Mouse (Mus musculus): Measurements from ENCODE around the gene Pcare. TPM values are rescaled to one million over a fixed set of nuclear protein-coding genes. Genes with fewer than 3 reads are reported as not detected.

The Pcare gene
- total RNA-seq (2012; rRNA removed) (not detected in 2 replicates), total RNA-seq (2014; rRNA removed) (not detected in 2 replicates), polyA plus RNA-seq (2012; ENCODE audit: insufficient read length, low read depth) (not detected in 2 replicates)

DNA sequence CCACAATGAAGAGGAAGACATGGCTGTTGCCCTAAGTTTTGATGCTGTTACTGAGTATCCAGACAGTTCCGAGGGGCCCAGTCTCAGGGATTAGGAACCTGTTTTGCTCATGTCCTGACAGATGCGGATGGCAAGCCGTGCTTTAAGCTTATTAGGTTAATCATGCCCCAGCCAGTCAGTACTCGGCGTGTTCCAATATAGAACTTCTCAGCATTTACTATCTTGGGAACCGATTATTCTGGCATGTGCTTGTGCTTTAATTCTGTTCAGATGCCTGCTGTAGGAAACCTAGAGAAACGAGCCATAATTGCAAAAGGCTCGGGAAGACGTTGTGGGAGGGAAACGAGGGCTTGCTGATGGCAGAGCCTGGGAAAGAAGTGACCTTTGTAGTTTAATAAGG, at the start of gene Pcare:
TSS of gene Pcare (minus strand) at position 64 of the 400 bp plus-strand sequence.
- Histone ChIP-seq H3K4me1 (ENCODE audit: control insufficient read depth in 1 of 2, insufficient read depth in 2 of 2) (no peaks in the 10 kb centered on the region), H3K27me3 (replicated peaks) (peaks cover 16% of the 10 kb centered on the region), H3K79me2 (replicated peaks; ENCODE audit: control insufficient read depth, extremely low read depth, insufficient read depth, poor library complexity, severe bottlenecking) (no peaks in the 10 kb centered on the region), H3K36me3 (replicated peaks in 1 of 2; ENCODE audit: control insufficient read depth in 1 of 2, insufficient read depth in 1 of 2, low read length in 1 of 2) (no peaks in the 10 kb centered on the region), H3K4me3 (replicated peaks in 1 of 3; ENCODE audit: low read depth in 2 of 3, low read length in 2 of 3, poor library complexity in 1 of 3) (no peak within 1 kb of the TSS), H3K9ac (ENCODE audit: insufficient read depth, low read depth) (no peak within 1 kb of the TSS), H3K9me3 (replicated peaks; ENCODE audit: low read length) (no peaks in the 10 kb centered on the region), H3K4me2 (ENCODE audit: insufficient read depth, low read depth, poor library complexity, severe bottlenecking) (no peak within 1 kb of the TSS), H3K27ac (ENCODE audit: insufficient read depth, low read depth) (no peak within 1 kb of the TSS)
- dilution Hi-C loops (cut with MboI; ENCODE audit: extremely low pct_ligation_motif_present, extremely low pct_unique_long_range_greater_than_20kb, low sequenced_read_pairs), result no loop called here
- in situ Hi-C loops (cut with MboI; ENCODE audit: low pct_ligation_motif_present, low pct_unique_long_range_greater_than_20kb, low sequenced_read_pairs), result no loop called here
- no peak for DNase-seq (ENCODE audit: extremely low read depth)
- TF ChIP-seq POLR2AphosphoS2 (IDR thresholded peaks at IDR 0.05; ENCODE audit: low read depth, low read length) (no peak), TCF12 (IDR thresholded peaks at IDR 0.05; ENCODE audit: low read depth, low read length) (no peak), RCOR1 (conservative IDR thresholded peaks at IDR 0.05; ENCODE audit: low read depth, low read length) (no peak), MEF2A (IDR thresholded peaks at IDR 0.05; ENCODE audit: borderline replicate concordance, low read depth, low read length) (no peak), PAX5 (IDR thresholded peaks at IDR 0.05; ENCODE audit: low read length) (no peak), TBP (conservative IDR thresholded peaks at IDR 0.05; ENCODE audit: low read depth, low read length) (no peak), MAFK (IDR thresholded peaks at IDR 0.05; ENCODE audit: insufficient replicate concordance, low read length) (no peak), CTCF (conservative IDR thresholded peaks at IDR 0.05 in 1 of 2, IDR thresholded peaks at IDR 0.05 in 1 of 2; ENCODE audit: low read depth in 2 of 2, low read length in 2 of 2) (no peak)

DNA sequence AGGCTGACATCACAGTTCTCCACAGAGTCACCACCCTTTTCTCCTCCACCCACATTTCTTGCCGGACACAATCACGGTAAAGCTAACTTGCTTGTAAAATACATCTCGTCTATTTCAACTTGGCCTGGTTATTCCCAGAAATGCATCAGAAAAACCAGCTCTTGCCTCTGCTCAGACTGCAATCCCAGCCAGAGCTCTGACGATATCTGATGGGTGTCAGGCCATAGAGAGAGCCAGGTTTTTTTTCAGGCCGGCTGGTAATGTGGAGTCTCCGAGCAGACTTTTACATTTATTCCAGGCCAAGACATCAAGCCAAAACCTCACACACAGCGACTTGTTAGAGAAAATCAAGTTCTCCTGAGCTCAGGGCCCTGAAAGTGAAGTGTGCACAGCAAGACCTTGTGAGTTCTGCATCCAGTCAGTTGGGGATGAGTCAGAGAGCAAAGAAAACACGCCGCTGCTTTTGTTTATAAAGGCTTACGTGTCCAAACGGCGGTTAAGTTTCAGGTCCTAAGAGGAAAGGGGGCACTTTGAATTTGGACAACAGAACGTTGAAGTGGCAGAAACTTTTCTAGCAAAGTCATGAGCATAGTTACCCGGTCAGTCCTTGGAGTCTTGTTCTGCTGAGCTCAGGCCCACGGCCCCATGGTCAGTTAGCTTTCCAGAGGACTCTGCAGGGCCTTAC, 43.0 kb upstream of the Pcare start:
- no peak for DNase-seq (ENCODE audit: extremely low read depth)
- no peaks in the 10 kb centered on the region for H3K4me1 ChIP-seq (ENCODE audit: control insufficient read depth in 1 of 2, insufficient read depth in 2 of 2)
- dilution Hi-C loops (cut with MboI; ENCODE audit: extremely low pct_ligation_motif_present, extremely low pct_unique_long_range_greater_than_20kb, low sequenced_read_pairs) (no loop called here), in situ Hi-C loops (cut with MboI; ENCODE audit: low pct_ligation_motif_present, low pct_unique_long_range_greater_than_20kb, low sequenced_read_pairs) (no loop called here)
- H3K4me3 ChIP-seq (replicated peaks in 1 of 3; ENCODE audit: low read depth in 2 of 3, low read length in 2 of 3, poor library complexity in 1 of 3), result no peak overlapping the region
- no peaks in the 10 kb centered on the region for H3K9me3 ChIP-seq (replicated peaks; ENCODE audit: low read length)
- no peaks in the 10 kb centered on the region for H3K36me3 ChIP-seq (replicated peaks in 1 of 2; ENCODE audit: control insufficient read depth in 1 of 2, insufficient read depth in 1 of 2, low read length in 1 of 2)
- H3K79me2 ChIP-seq (replicated peaks; ENCODE audit: control insufficient read depth, extremely low read depth, insufficient read depth, poor library complexity, severe bottlenecking), result no peaks in the 10 kb centered on the region
- TF ChIP-seq ZNF384 (IDR thresholded peaks at IDR 0.05; ENCODE audit: low read depth, low read length), result no peak
- TF ChIP-seq PAX5 (IDR thresholded peaks at IDR 0.05; ENCODE audit: low read length), result no peak
- no peak for TF ChIP-seq NRF1 (IDR thresholded peaks at IDR 0.05; ENCODE audit: low read depth, low read length)
- TF ChIP-seq POLR2AphosphoS2 (IDR thresholded peaks at IDR 0.05; ENCODE audit: low read depth, low read length), result no peak
- TF ChIP-seq ETS1 (conservative IDR thresholded peaks at IDR 0.05; ENCODE audit: low read depth, low read length), result no peak
- TF ChIP-seq SMC3 (IDR thresholded peaks at IDR 0.05; ENCODE audit: low read depth, low read length), result no peak
- TF ChIP-seq MAX (IDR thresholded peaks at IDR 0.05; ENCODE audit: low read length), result no peak
- TF ChIP-seq MAFK (IDR thresholded peaks at IDR 0.05; ENCODE audit: insufficient replicate concordance, low read length), result no peak
- TF ChIP-seq EP300 (IDR thresholded peaks at IDR 0.05; ENCODE audit: low read length), result no peak
- H3K9ac ChIP-seq (ENCODE audit: insufficient read depth, low read depth), result no peak overlapping the region
- no peaks in the 10 kb centered on the region for H3K27me3 ChIP-seq (replicated peaks)
- H3K4me2 ChIP-seq (ENCODE audit: insufficient read depth, low read depth, poor library complexity, severe bottlenecking), result no peak overlapping the region
- no peak overlapping the region for H3K27ac ChIP-seq (ENCODE audit: insufficient read depth, low read depth)

All from CH12.LX (cell line).